15 mouse cellular contexts compared by ENCODE assay signal in genomic region chr7:4063013-4063412, GRCm38 (mm10). TPM values are rescaled to one million over a fixed set of nuclear protein-coding genes. Genes with fewer than 3 reads are reported as not detected.
DNase-seq lines count a peak whose midpoint lies in the region; ATAC-seq and TF ChIP-seq lines count a peak whose summit lies in the region.
"Had no signal": no experiment of that assay in that cellular context is flagged by ENCODE, and none has a peak within 500 bp of the region (broad histone marks: within the 10 kb centered on the region; RNA-seq: fewer than 3 reads in every experiment).

Lair1 (minus strand) TSS chr7:4063204.

- H3K27me3 ChIP-seq in MEL (ENCODE audit: control insufficient read depth in 1 of 2, insufficient read depth in 2 of 2, low read length in 2 of 2): no peaks in the 10 kb centered on the region
- no peaks in the 10 kb centered on the region for H3K27me3 ChIP-seq in liver, embryonic 11.5 days (replicated peaks; ENCODE audit: control insufficient read depth, insufficient read depth, low read length)
- no peaks in the 10 kb centered on the region for H3K27me3 ChIP-seq in splenic B cell, adult 2 months (ENCODE audit: control insufficient read depth, insufficient read depth, low read length, poor library complexity, severe bottlenecking)

- no peak within 1 kb of the TSS for H3K27ac ChIP-seq in MEL (ENCODE audit: control insufficient read depth, low read depth, low read length)
- H3K27ac ChIP-seq in liver, embryonic 11.5 days (ENCODE audit: low read depth, low read length): 0 out of 2 replicates have a peak within 1 kb of the TSS, but pooled peaks have one; percentile 7
- H3K27ac ChIP-seq: midbrain, embryonic 10.5 days had no signal

- no peak for TF ChIP-seq POLR2A in MEL (IDR thresholded peaks at IDR 0.05; ENCODE audit: control insufficient read depth in 1 of 2, insufficient read depth in 1 of 2, low read depth in 1 of 2, low read length in 2 of 2, poor library complexity in 1 of 2)

- no peak for TF ChIP-seq RAD21 in MEL (IDR thresholded peaks at IDR 0.05; ENCODE audit: low read depth, low read length)

- ATAC-seq in liver, embryonic 11.5 days (replicated peaks; ENCODE audit: low FRiP score): no peak

- no peaks in the 10 kb centered on the region for H3K9me3 ChIP-seq in MEL (replicated peaks; ENCODE audit: insufficient read depth, low read length)
- H3K9me3 ChIP-seq in liver, embryonic 11.5 days (ENCODE audit: control insufficient read depth, low read length): no peaks in the 10 kb centered on the region
- H3K9me3 ChIP-seq: midbrain, embryonic 10.5 days had no signal

- H3K9ac ChIP-seq in MEL (ENCODE audit: control insufficient read depth, low read depth, low read length, poor library complexity, severe bottlenecking): no peak within 1 kb of the TSS
- H3K9ac ChIP-seq in liver, embryonic 11.5 days (ENCODE audit: low read depth, low read length): no peak within 1 kb of the TSS

- DNase-seq in heart, adult 11 months: peak; percentile 89
- no peak for DNase-seq in heart, postnatal 14 days
- DNase-seq in MEL (ENCODE audit: low read depth, low spot score) (peak; percentile 56), adipocyte (ENCODE audit: low spot score) (no peak), MN1 (ENCODE audit: low spot score) (no peak)
- DNase-seq in liver, embryonic 11.5 days (ENCODE audit: low spot score): no peak
- peak; percentile 31 for DNase-seq in splenic B cell, adult 2 months (ENCODE audit: low read depth, low spot score)
- no peak for DNase-seq in urinary bladder, postnatal 4 days (ENCODE audit: low spot score in 2 of 2)
- DNase-seq: cerebellum, adult 8-10 months; gastrocnemius, postnatal 25 days; heart, postnatal 4 days; kidney, postnatal 10 days had no signal

- 59% methylated on average over 2 of the region's 2 CpGs for WGBS in liver, embryonic 11.5 days

- no peaks in the 10 kb centered on the region for H3K79me2 ChIP-seq in MEL (ENCODE audit: control insufficient read depth, insufficient read depth, low read length, poor library complexity)

- peaks cover 0 to 3% of the 10 kb centered on the region in 2 experiments; a peak in 2 of 4 replicates for H3K4me1 ChIP-seq in MEL (ENCODE audit: control insufficient read depth in 1 of 2, insufficient read depth in 2 of 2, low read length in 2 of 2)
- no peaks in the 10 kb centered on the region for H3K4me1 ChIP-seq in liver, embryonic 11.5 days (replicated peaks; ENCODE audit: control insufficient read depth, insufficient read depth, low read length)
- H3K4me1 ChIP-seq: midbrain, embryonic 10.5 days had no signal

- no peak for TF ChIP-seq EP300 in MEL (IDR thresholded peaks at IDR 0.05; ENCODE audit: low read depth in 1 of 2, low read length in 2 of 2)

- intact Hi-C loops in heart, postnatal 14 days (cut with DNase I): no loop called here

- H3K4me3 ChIP-seq in MEL (ENCODE audit: control insufficient read depth in 1 of 2, insufficient read depth in 1 of 2, low read depth in 2 of 2, low read length in 2 of 2): no peak within 1 kb of the TSS
- no peak within 1 kb of the TSS for H3K4me3 ChIP-seq in liver, embryonic 11.5 days (ENCODE audit: low read depth, low read length)
- H3K4me3 ChIP-seq: erythroblast, embryonic 14.5 days; midbrain, embryonic 10.5 days had no signal

- TF ChIP-seq CTCF in MEL (IDR thresholded peaks at IDR 0.05 in 2 of 3, conservative IDR thresholded peaks at IDR 0.05 in 1 of 3; ENCODE audit: control insufficient read depth in 1 of 3, insufficient read depth in 1 of 3, low read depth in 2 of 3, low read length in 3 of 3, poor library complexity in 1 of 3, severe bottlenecking in 1 of 3): no peak

- no peak within 1 kb of the TSS for H3K4me2 ChIP-seq in liver, embryonic 11.5 days

- H3K36me3 ChIP-seq in MEL (ENCODE audit: control insufficient read depth in 1 of 2, insufficient read depth in 2 of 2, low read length in 2 of 2): peaks cover 0 to 2% of the 10 kb centered on the region in 2 experiments; a peak in 2 of 4 replicates
- no peaks in the 10 kb centered on the region for H3K36me3 ChIP-seq in liver, embryonic 11.5 days (ENCODE audit: control insufficient read depth, insufficient read depth, low read length)
- H3K36me3 ChIP-seq in splenic B cell, adult 2 months (ENCODE audit: control insufficient read depth, insufficient read depth, low read length, poor library complexity, severe bottlenecking): no peaks in the 10 kb centered on the region
- H3K36me3 ChIP-seq: midbrain, embryonic 10.5 days had no signal

TF ChIP-seq in MEL, 35 proteins besides CTCF, POLR2A, EP300 and RAD21:
- peak; percentile 53 for TF ChIP-seq TBP (IDR thresholded peaks at IDR 0.05; ENCODE audit: low read depth, low read length)
- no peak for TF ChIP-seq RCOR1 (IDR thresholded peaks at IDR 0.05; ENCODE audit: low read depth, low read length)

RNA-seq across cellular contexts. Expression of gene Lair1, which starts in this region (rescaled TPM):
- 1 to 10 TPM in 1 of 2 experiments, under 1 TPM in 1; 0.46 to 1.1 TPM for total RNA-seq in heart, postnatal 14 days (2021)
- 0.15 and 0.42 TPM in 2 replicates for total RNA-seq in MEL (2012; rRNA removed)
- under 1 TPM in 1 of 2 experiments, not detected in 1; 0.31 TPM for polyA plus RNA-seq in MEL (2012; ENCODE audit: insufficient read depth in 1 of 2, insufficient read length in 2 of 2, low read depth in 1 of 2, low replicate concordance in 2 of 2, missing spikeins in 1 of 2)
- polyA plus RNA-seq in liver, embryonic 11.5 days (2014; fragmentation: Nextera tagmentation; extraction: Ambion mirVana): 1.2 and 1.7 TPM in 2 replicates
- polyA plus RNA-seq: C2C12; erythroblast, embryonic 14.5 days had no signal

Comparison
In these comparisons a context has a peak if more than half of its experiments do, and no peak if none do; other contexts are left out.
1. DNase-seq: peak in heart, adult 11 months (single experiment) and splenic B cell, adult 2 months (single experiment); none in heart, postnatal 14 days (0 of 2), liver, embryonic 11.5 days (single experiment), adipocyte (single experiment), urinary bladder, postnatal 4 days (0 of 2) and MN1 (single experiment).
2. Peak in DNase-seq in MEL; RNA of the gene not detected or under 1 TPM.